Mouse (Mus musculus) spleen, adult 18-20 months (tissue): ENCODE measurements around the gene Wwtr1.

Experiments used
- DNase-seq, 2 experiments: peaks; one replicate each; pipeline ENCODE4 v3.0.0; 2022; ENCODE audit warnings: mixed read lengths in 2 of 2

The Wwtr1 gene

GRCm38 (mm10) chr3:57511816-57512586 is 63.7 kb downstream of the Wwtr1 start:
- no peak for DNase-seq

GRCm38 (mm10) chr3:57509945-57510675 is 65.6 kb downstream of the Wwtr1 start:
- no peak for DNase-seq

- DNase-seq = no peak
Measured at GRCm38 (mm10) chr3:57505991-57506390, 69.7 kb downstream of the Wwtr1 start.

- no peak for DNase-seq
Measured at GRCm38 (mm10) chr3:57504756-57505155, 71.0 kb downstream of the Wwtr1 start.

GRCm38 (mm10) chr3:57501596-57502220 is 74.0 kb downstream of the Wwtr1 start:
- no peak for DNase-seq

- DNase-seq = no peak
Measured at GRCm38 (mm10) chr3:57500846-57501245, 74.9 kb downstream of the Wwtr1 start.

- DNase-seq = no peak
Measured at GRCm38 (mm10) chr3:57497791-57498190, 77.9 kb downstream of the Wwtr1 start.

GRCm38 (mm10) chr3:57496428-57496827 is 79.3 kb downstream of the Wwtr1 start:
- no peak for DNase-seq

GRCm38 (mm10) chr3:57487455-57488153 is 88.1 kb downstream of the Wwtr1 start:
- DNase-seq = no peak

GRCm38 (mm10) chr3:57486068-57486467 is 89.6 kb downstream of the Wwtr1 start:
- no peak for DNase-seq

GRCm38 (mm10) chr3:57481981-57482380 is 93.7 kb downstream of the Wwtr1 start:
- no peak for DNase-seq

GRCm38 (mm10) chr3:57480640-57481039 is 95.1 kb downstream of the Wwtr1 start:
- DNase-seq = no peak

- DNase-seq = no peak
Measured at GRCm38 (mm10) chr3:57474421-57474820, 101.3 kb downstream of the Wwtr1 start.

GRCm38 (mm10) chr3:57472407-57472806 is 103.3 kb downstream of the Wwtr1 start:
- no peak for DNase-seq

- no peak for DNase-seq
Measured at GRCm38 (mm10) chr3:57470981-57471601, 104.6 kb downstream of the Wwtr1 start.

GRCm38 (mm10) chr3:57470326-57470725 is 105.4 kb downstream of the Wwtr1 start:
- DNase-seq = no peak

GRCm38 (mm10) chr3:57469325-57469724 is 106.4 kb downstream of the Wwtr1 start:
- no peak for DNase-seq

GRCm38 (mm10) chr3:57466289-57466688 is 109.4 kb downstream of the Wwtr1 start:
- DNase-seq = no peak

- DNase-seq = no peak
Measured at GRCm38 (mm10) chr3:57463302-57463701, 112.4 kb downstream of the Wwtr1 start.

GRCm38 (mm10) chr3:57458652-57459051 is 117.1 kb downstream of the Wwtr1 start:
- no peak for DNase-seq

GRCm38 (mm10) chr3:57448445-57448844 is 127.3 kb downstream of the Wwtr1 start:
- peak in 1 of 2 experiments; percentile 15 for DNase-seq

- DNase-seq = no peak
Measured at GRCm38 (mm10) chr3:57447889-57448288, 127.8 kb downstream of the Wwtr1 start.

- DNase-seq = no peak
Measured at GRCm38 (mm10) chr3:57445706-57446105, 130.0 kb downstream of the Wwtr1 start.
